Comparison of ENCODE assay signal across 15 mouse cellular contexts in genomic region chr8:35300359-35300758, GRCm38 (mm10).
DNase-seq lines count a peak whose midpoint lies in the region; ATAC-seq lines count a peak whose summit lies in the region.
"Had no signal": no experiment of that assay in that cellular context is flagged by ENCODE, and none has a peak within 500 bp of the region (broad histone marks: within the 10 kb centered on the region; RNA-seq: fewer than 3 reads in every experiment).

No protein-coding gene starts in this region.

- 46% methylated on average over 3 of the region's 3 CpGs for WGBS in forebrain, embryonic 14.5 days
- 84% methylated on average over 3 of the region's 3 CpGs for WGBS in forebrain, embryonic 11.5 days
- 54% methylated on average over 3 of the region's 3 CpGs for WGBS in heart, embryonic 16.5 days
- WGBS in heart, embryonic 11.5 days (ENCODE audit: insufficient replicate concordance): 75% methylated on average over 3 of the region's 3 CpGs

- H3K9ac ChIP-seq in forebrain, embryonic 14.5 days (ENCODE audit: low read length): no peak overlapping the region
- H3K9ac ChIP-seq in forebrain, embryonic 11.5 days (ENCODE audit: low read length): no peak overlapping the region
- H3K9ac ChIP-seq in heart, embryonic 16.5 days (ENCODE audit: low read length): no peak overlapping the region
- no peak overlapping the region for H3K9ac ChIP-seq in heart, embryonic 11.5 days (ENCODE audit: low read depth, low read length)

- no peak overlapping the region for H3K4me3 ChIP-seq in forebrain, embryonic 14.5 days (ENCODE audit: low read depth, low read length)
- H3K4me3 ChIP-seq in forebrain, embryonic 11.5 days (ENCODE audit: low read depth, low read length): no peak overlapping the region
- H3K4me3 ChIP-seq in heart, embryonic 16.5 days (ENCODE audit: low read length): no peak overlapping the region
- no peak overlapping the region for H3K4me3 ChIP-seq in heart, embryonic 11.5 days (ENCODE audit: low read depth, low read length)

- 0 out of 2 replicates have a peak, but pooled peaks cover 10% of the 10 kb centered on the region for H3K4me1 ChIP-seq in forebrain, embryonic 14.5 days (ENCODE audit: control insufficient read depth, insufficient read depth, low read length)
- no peaks in the 10 kb centered on the region for H3K4me1 ChIP-seq in forebrain, embryonic 11.5 days (replicated peaks; ENCODE audit: control insufficient read depth, insufficient read depth, low read length)
- H3K4me1 ChIP-seq in heart, embryonic 16.5 days (ENCODE audit: control insufficient read depth, insufficient read depth, low read length): peaks cover 12% of the 10 kb centered on the region
- H3K4me1 ChIP-seq in heart, embryonic 11.5 days (ENCODE audit: control insufficient read depth, insufficient read depth, low read length): no peaks in the 10 kb centered on the region

- ATAC-seq in forebrain, embryonic 14.5 days: peak; percentile 48
- no peak for ATAC-seq in forebrain, embryonic 11.5 days (replicated peaks; ENCODE audit: low FRiP score)
- peak; percentile 23; the same call in 1 of the 2 replicates for ATAC-seq in heart, embryonic 16.5 days (replicated peaks; ENCODE audit: extremely low read depth, insufficient read depth, low FRiP score)
- ATAC-seq in heart, embryonic 11.5 days (replicated peaks; ENCODE audit: insufficient number of reproducible peaks, low FRiP score, low TSS enrichment): no peak

- DNase-seq in forebrain, embryonic 14.5 days (ENCODE audit: low spot score): peak; percentile 78
- DNase-seq in forebrain, embryonic 11.5 days (ENCODE audit: low spot score): no peak
- DNase-seq in urinary bladder, postnatal 14 days (ENCODE audit: low spot score): peak; percentile 7
- no peak for DNase-seq in urinary bladder, adult 2 months (ENCODE audit: low spot score)
- DNase-seq in right cerebral cortex, postnatal 4 days: no peak
- no peak for DNase-seq in right cerebral cortex, postnatal 36 days (ENCODE audit: low spot score in 2 of 2)
- DNase-seq: cerebellum, adult 9-10 months; embryo, embryonic 11 days; kidney, postnatal 36 days; liver; lung, adult 2 months had no signal

- H3K9me3 ChIP-seq in forebrain, embryonic 14.5 days (replicated peaks; ENCODE audit: control insufficient read depth, low read length): 0 out of 2 replicates have a peak, but pooled peaks cover 2% of the 10 kb centered on the region
- H3K9me3 ChIP-seq in forebrain, embryonic 11.5 days (ENCODE audit: control insufficient read depth, low read length): no peaks in the 10 kb centered on the region
- H3K9me3 ChIP-seq in heart, embryonic 16.5 days (replicated peaks; ENCODE audit: control insufficient read depth, low read length): peaks cover 9% of the 10 kb centered on the region
- H3K9me3 ChIP-seq in heart, embryonic 11.5 days (replicated peaks; ENCODE audit: control insufficient read depth, low read length): peaks cover 7% of the 10 kb centered on the region

- H3K4me2 ChIP-seq in forebrain, embryonic 14.5 days (ENCODE audit: low read length): no peak overlapping the region
- no peak overlapping the region for H3K4me2 ChIP-seq in forebrain, embryonic 11.5 days (ENCODE audit: low read depth, low read length, severe bottlenecking)
- H3K4me2 ChIP-seq in heart, embryonic 16.5 days (ENCODE audit: low read depth, low read length): no peak overlapping the region
- H3K4me2 ChIP-seq in heart, embryonic 11.5 days: no peak overlapping the region
- H3K4me2 ChIP-seq: midbrain, embryonic 11.5 days had no signal

- H3K27ac ChIP-seq in forebrain, embryonic 14.5 days (ENCODE audit: low read depth, low read length): 0 out of 2 replicates have a peak overlapping the region, but pooled peaks have one; percentile 50
- H3K27ac ChIP-seq in forebrain, embryonic 11.5 days (ENCODE audit: low read depth, low read length): no peak overlapping the region
- H3K27ac ChIP-seq in heart, embryonic 16.5 days (ENCODE audit: low read length): no peak overlapping the region
- H3K27ac ChIP-seq in heart, embryonic 11.5 days (ENCODE audit: low read depth, low read length): no peak overlapping the region
- H3K27ac ChIP-seq: macrophage had no signal

- H3K27me3 ChIP-seq in forebrain, embryonic 14.5 days (replicated peaks; ENCODE audit: control insufficient read depth, insufficient read depth, low read length): no peaks in the 10 kb centered on the region
- no peaks in the 10 kb centered on the region for H3K27me3 ChIP-seq in forebrain, embryonic 11.5 days (ENCODE audit: control insufficient read depth, insufficient read depth, low read length)
- H3K27me3 ChIP-seq in heart, embryonic 16.5 days (ENCODE audit: control insufficient read depth, insufficient read depth, low read length): no peaks in the 10 kb centered on the region
- no peaks in the 10 kb centered on the region for H3K27me3 ChIP-seq in heart, embryonic 11.5 days (ENCODE audit: control insufficient read depth, insufficient read depth, low read length)

- no peaks in the 10 kb centered on the region for H3K36me3 ChIP-seq in forebrain, embryonic 14.5 days (ENCODE audit: control insufficient read depth, insufficient read depth, low read length)
- no peaks in the 10 kb centered on the region for H3K36me3 ChIP-seq in forebrain, embryonic 11.5 days (ENCODE audit: control insufficient read depth, insufficient read depth, low read length)
- 0 out of 2 replicates have a peak, but pooled peaks cover 2% of the 10 kb centered on the region for H3K36me3 ChIP-seq in heart, embryonic 16.5 days (ENCODE audit: control insufficient read depth, insufficient read depth)
- no peaks in the 10 kb centered on the region for H3K36me3 ChIP-seq in heart, embryonic 11.5 days (ENCODE audit: control insufficient read depth, insufficient read depth, low read length)

Comparison
In these comparisons a context has a peak if more than half of its experiments do, and no peak if none do; other contexts are left out.
1. ATAC-seq: peak in forebrain, embryonic 14.5 days (single experiment) and heart, embryonic 16.5 days (single experiment); none in forebrain, embryonic 11.5 days (single experiment) and heart, embryonic 11.5 days (single experiment).
2. DNase-seq: peak in forebrain, embryonic 14.5 days (single experiment) and urinary bladder, postnatal 14 days (single experiment); none in forebrain, embryonic 11.5 days (single experiment), urinary bladder, adult 2 months (single experiment), right cerebral cortex, postnatal 4 days (single experiment) and right cerebral cortex, postnatal 36 days (0 of 2).